Mouse (Mus musculus) gastrocnemius, postnatal 25 days (tissue): ENCODE data around the gene Hist1h2ac. TPM values are rescaled to one million over a fixed set of nuclear protein-coding genes. Genes with fewer than 3 reads are reported as not detected.
"Not testable (repeated sequence)": the region's sequence is repeated elsewhere in the genome, so short reads cannot be mapped to it uniquely, and the experiment has no call there.

Experiments
- DNase-seq: peaks from one replicate; pipeline ENCODE4 v3.0.0; 2022
- total RNA-seq, 2 experiments: library from RNA; stranded (reverse); gene quantifications; 1 replicate in 1 of 2; 2 replicates in 1 of 2; pipeline ENCODE4 v1.2.3; 2021

Hist1h2ac gene
- total RNA-seq, 2 experiments from 2014 or later: 0.84 to 2.0 TPM

GRCm38 (mm10) chr13:23699767-23700166, 16.0 kb upstream of the Hist1h2ac start:
- no peak for DNase-seq

DNA sequence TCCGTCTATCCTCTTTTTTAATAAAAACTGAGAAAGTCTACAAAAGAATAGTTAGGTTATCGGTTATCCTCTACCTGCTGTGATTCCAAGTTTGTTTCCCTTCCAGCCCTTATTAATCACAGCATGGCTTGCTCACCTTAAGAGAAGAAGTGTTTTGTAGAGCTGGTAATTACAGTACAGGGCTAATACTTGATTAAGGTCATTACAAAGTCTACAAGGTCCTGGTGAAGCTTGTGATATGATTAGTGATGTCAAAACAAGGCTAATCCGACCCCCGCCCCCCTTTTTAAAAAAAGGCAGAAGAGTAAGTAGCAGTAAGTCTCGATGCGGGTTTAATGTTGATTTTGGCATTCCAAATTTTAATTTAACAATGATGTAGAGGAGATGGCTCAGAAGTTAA, 15.2 kb upstream of the Hist1h2ac start:
- no peak for DNase-seq

- peak; percentile 96 for DNase-seq
These were observed 14.5 kb upstream of the Hist1h2ac start, which contains the start of gene Hist1h4c for GRCm38 (mm10) chr13:23698300-23698693. Gene Hist1h4c (minus strand): TSS chr13:23698454.

- no peak for DNase-seq
These were observed 13.9 kb upstream of the Hist1h2ac start for GRCm38 (mm10) chr13:23697491-23698299.

DNA sequence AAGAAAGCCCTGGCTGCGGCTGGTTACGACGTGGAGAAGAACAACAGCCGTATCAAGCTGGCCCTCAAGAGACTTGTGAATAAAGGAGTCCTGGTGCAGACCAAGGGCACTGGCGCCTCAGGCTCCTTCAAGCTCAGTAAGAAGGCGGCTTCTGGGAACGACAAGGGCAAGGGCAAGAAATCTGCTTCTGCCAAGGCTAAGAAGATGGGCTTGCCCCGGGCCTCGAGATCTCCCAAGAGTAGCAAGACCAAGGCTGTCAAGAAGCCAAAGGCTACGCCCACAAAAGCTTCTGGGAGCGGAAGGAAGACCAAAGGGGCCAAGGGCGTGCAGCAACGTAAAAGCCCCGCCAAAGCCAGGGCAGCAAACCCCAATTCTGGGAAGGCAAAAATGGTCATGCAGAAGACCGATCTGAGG, 12.3 kb upstream of the Hist1h2ac start:
- DNase-seq: no peak

GRCm38 (mm10) chr13:23695514-23695913, 11.8 kb upstream of the Hist1h2ac start, which contains the start of gene Hist1h1t:
Gene Hist1h1t (plus strand): TSS chr13:23695814.
- DNase-seq: no peak

GRCm38 (mm10) chr13:23694956-23695355, 11.2 kb upstream of the Hist1h2ac start:
- DNase-seq: no peak

DNA sequence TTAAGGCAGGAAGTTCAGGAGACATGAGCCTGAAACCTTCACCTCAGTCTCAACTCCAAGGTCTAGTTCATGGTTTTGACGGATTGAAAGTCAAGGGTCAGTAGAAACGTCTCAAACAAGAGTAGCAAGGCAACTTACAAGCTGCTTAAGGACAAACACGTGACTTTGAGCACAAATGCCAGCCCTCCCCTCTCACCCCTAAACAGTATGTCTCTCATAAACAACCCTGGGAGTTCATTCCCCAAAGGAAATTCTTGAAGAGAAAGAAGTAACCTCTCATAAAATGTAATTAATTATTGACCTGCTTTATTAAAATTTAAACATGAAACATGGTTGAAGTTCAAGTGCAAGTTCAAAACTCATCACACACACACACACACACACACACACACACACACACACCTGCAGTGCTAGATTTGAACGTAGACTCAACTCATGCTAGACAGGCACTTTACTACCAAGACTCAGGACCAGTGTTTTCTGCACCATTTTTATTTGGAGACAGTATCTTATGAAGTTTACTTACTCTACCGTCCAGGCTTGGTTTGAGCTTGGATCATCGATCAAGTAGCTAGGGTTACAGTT, 10.2 kb upstream of the Hist1h2ac start:
- no peak for DNase-seq

- no peak for DNase-seq
These were observed 5.7 kb upstream of the Hist1h2ac start for GRCm38 (mm10) chr13:23689459-23689858.

- DNase-seq: no peak
These were observed 5.2 kb upstream of the Hist1h2ac start for GRCm38 (mm10) chr13:23688956-23689355.

DNA sequence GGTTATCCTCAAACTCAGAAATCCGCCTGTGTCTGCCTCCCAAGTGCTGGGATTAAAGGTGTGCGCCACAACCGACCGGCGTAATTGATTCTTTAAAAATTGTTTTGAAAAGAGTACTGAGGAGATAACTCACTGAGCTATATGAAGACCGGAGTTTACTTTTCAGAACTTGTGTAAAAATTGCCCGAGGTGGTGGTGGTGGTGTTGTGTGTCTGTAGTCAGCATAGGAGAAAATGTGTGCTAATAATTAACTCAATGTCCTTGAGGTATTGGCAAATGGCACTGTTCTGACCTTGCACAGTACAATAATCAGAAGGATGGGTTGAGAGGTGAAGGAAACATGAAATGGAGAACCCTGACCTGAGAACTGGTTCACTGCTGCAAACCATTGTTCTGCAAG, 4.2 kb upstream of the Hist1h2ac start:
- no peak for DNase-seq

DNA sequence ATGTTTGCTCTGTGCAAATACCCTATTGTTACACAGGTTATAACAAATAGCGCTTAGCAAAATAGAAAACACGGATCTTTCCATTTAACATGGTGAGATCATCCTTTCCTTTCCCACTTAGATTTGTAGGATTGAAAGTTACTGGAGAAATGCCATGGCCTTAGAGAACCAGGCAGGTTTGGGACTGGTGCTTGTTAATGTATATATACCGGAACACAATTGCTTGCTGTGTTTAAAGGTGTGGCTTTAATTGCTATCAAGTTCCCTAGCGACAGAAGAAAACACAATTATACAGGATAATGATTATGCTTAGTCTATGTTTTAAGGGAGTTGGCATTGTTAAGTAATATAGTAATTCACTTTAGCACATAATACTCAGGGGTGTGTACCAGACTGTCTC, 3.4 kb upstream of the Hist1h2ac start:
- no peak for DNase-seq

GRCm38 (mm10) chr13:23685966-23686365, 2.2 kb upstream of the Hist1h2ac start:
- DNase-seq: no peak

DNA sequence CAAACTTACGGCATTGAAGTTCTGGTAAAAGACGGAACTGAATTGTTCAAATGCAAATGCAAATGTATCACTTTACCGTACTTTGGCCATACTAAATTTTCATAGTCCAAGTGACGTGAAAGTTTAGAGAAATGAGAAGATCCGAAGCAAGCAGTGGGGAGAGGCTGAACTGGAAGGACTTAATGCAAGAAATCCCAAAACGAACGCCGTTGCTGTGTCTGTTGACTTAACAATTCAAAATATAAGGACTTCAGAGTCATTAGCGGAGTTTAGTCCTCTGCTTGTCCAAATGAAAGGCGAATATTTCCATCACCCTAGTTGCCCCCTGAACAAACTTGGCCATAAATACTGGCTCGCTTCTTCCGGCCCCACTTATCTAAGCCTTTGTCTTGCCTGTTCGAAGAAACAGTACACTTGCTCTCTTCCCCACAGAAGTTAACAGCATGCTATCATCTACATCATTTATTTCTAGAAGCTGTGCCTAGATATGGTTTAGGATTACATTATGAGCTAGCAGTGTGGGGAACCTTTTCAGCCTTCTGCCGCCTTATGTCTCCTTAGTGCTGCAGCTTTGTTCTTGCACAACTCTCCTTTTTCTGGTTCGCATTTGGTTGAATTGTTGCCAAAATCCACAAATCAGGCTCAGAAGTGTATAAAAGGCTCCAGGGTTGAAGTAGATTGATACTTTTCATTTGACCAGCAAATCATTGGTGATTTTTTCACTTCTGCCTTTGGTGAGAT, 1.5 kb upstream of the Hist1h2ac start:
- no peak for DNase-seq

- DNase-seq: not testable (repeated sequence)
These were observed 672 bp upstream of the Hist1h2ac start for GRCm38 (mm10) chr13:23684295-23684945.

- DNase-seq: not testable (repeated sequence)
These were observed 597 bp downstream of the Hist1h2ac start for GRCm38 (mm10) chr13:23682947-23683754.

- no peak for DNase-seq
These were observed 1.2 kb downstream of the Hist1h2ac start for GRCm38 (mm10) chr13:23682623-23682946.

- no peak for DNase-seq
These were observed 1.7 kb downstream of the Hist1h2ac start for GRCm38 (mm10) chr13:23681990-23682582.

DNA sequence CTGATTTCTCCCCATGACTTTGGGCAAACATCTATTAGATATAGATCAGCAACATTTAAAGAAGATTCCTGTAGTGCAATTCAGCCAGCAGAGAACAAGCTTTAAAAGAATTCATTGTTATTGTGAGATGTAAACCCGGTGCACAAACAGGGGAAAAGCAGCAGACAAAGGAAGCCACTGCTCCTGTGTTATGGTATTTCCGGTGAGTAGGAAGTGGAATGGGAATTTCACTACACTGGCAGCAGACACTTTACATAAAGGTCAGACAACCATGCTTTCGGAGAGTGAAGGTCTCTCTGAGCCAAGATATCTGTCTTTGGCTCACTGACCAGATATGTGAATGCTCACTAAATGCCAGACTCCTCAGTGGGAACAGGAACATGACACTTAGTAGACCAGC, 21.2 kb downstream of the Hist1h2ac start:
- DNase-seq: no peak

GRCm38 (mm10) chr13:23659636-23660366, 23.9 kb downstream of the Hist1h2ac start:
- no peak for DNase-seq
